Mouse (Mus musculus) lung, postnatal 0 days (tissue): Measurements from ENCODE around the gene Cmtm5.

ENCODE experiments used
- CTCF ChIP-seq: IDR thresholded peaks from 2 replicates; pipeline ENCODE4 v1.5.1; 2016; ENCODE audit warnings: antibody characterized with exemption, mild to moderate bottlenecking
- EP300 ChIP-seq: IDR thresholded peaks from 2 replicates; pipeline ENCODE4 v1.6.1; 2016; ENCODE audit warnings: antibody characterized with exemption, mild to moderate bottlenecking, control low read depth

DNA sequence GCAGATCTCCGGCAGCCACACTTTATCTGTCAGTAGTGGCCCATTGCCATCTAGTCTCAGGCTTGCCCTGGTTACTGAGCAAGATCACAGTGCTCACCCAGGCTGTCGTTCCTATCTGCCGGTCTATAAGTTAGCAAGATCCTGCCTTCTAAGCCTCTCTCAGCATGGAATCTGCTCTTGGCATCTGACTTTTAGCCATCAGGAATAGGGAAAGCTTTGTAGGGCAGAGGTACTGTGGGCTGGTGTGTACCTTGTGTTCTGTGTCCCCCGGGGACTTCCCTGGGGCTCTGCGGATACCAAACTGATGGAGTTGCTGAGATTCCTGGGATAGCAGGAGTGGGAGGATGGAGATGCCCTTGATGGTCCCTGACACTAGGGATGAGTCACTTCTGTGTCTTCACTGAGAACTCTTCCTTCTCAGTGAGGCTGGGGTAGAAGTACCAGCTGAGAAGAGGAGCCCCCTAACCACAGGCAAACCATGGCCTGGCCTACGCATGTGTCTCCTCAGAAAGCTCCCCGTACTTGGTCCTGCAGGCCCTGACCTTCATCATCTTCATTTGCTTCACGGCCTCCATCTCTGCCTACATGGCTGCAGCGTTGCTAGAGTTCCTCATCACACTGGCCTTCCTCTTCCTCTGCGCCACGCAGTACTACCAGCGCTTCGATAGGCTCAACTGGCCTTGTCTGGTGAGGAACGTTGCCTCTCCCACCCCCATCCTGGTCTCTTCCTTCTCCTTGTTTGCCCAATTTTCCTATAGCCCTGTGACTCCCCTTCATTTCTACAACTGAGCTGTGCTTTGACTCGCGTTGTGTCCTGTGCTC, 1.5 kb downstream of the Cmtm5 start:
- TF ChIP-seq CTCF: no peak
- no peak for TF ChIP-seq EP300
